Mouse (Mus musculus): ENCODE data around the gene Pms2.
A peak's percentile ranks its signal among the peaks of the same experiment; 100 is the strongest.

Pms2 gene

GRCm38 (mm10) chr5:143932831-143933230, 23.1 kb downstream of the Pms2 start, which contains the start of gene Rsph10b:
TSS of gene Rsph10b (plus strand) at chr5:143933035.
- no peak for DNase-seq (ENCODE audit: low spot score in 2 of 2)

- DNase-seq (ENCODE audit: low spot score in 2 of 2): no peak
Observed at GRCm38 (mm10) chr5:143933414-143933813, 23.6 kb downstream of the Pms2 start.

- DNase-seq (ENCODE audit: low spot score in 2 of 2): no peak
Observed at GRCm38 (mm10) chr5:143933875-143934274, 24.1 kb downstream of the Pms2 start.

- no peak for DNase-seq (ENCODE audit: low spot score in 2 of 2)
Observed at GRCm38 (mm10) chr5:143936156-143936555, 26.4 kb downstream of the Pms2 start.

GRCm38 (mm10) chr5:143941588-143941987, 31.8 kb downstream of the Pms2 start:
- no peak for DNase-seq (ENCODE audit: low spot score in 2 of 2)

- no peak for DNase-seq (ENCODE audit: low spot score in 2 of 2)
Observed at GRCm38 (mm10) chr5:143943231-143944125, 33.7 kb downstream of the Pms2 start.

GRCm38 (mm10) chr5:143948361-143948760, 38.6 kb downstream of the Pms2 start:
- DNase-seq (ENCODE audit: low spot score in 2 of 2): no peak

- no peak for DNase-seq (ENCODE audit: low spot score in 2 of 2)
Observed at GRCm38 (mm10) chr5:143950016-143950415, 40.3 kb downstream of the Pms2 start.

- DNase-seq (ENCODE audit: low spot score in 2 of 2): no peak
Observed at GRCm38 (mm10) chr5:143957101-143957500, 47.3 kb downstream of the Pms2 start.

GRCm38 (mm10) chr5:143959551-143959950, 49.8 kb downstream of the Pms2 start:
- no peak for DNase-seq (ENCODE audit: low spot score in 2 of 2)

- DNase-seq (ENCODE audit: low spot score in 2 of 2): no peak
Observed at GRCm38 (mm10) chr5:143961176-143961575, 51.4 kb downstream of the Pms2 start.

- no peak for DNase-seq (ENCODE audit: low spot score in 2 of 2)
Observed at GRCm38 (mm10) chr5:143965586-143966345, 56.0 kb downstream of the Pms2 start.

GRCm38 (mm10) chr5:143966671-143967070, 56.9 kb downstream of the Pms2 start:
- no peak for DNase-seq (ENCODE audit: low spot score in 2 of 2)

- no peak for DNase-seq (ENCODE audit: low spot score in 2 of 2)
Observed at GRCm38 (mm10) chr5:143972628-143973027, 62.9 kb downstream of the Pms2 start.

GRCm38 (mm10) chr5:143974931-143975630, 65.3 kb downstream of the Pms2 start:
- DNase-seq (ENCODE audit: low spot score in 2 of 2): peak; percentile 18 to 39

- DNase-seq (ENCODE audit: low spot score in 2 of 2): no peak
Observed at GRCm38 (mm10) chr5:143975631-143975933, 65.8 kb downstream of the Pms2 start.

GRCm38 (mm10) chr5:143976232-143976631, 66.5 kb downstream of the Pms2 start:
- no peak for DNase-seq (ENCODE audit: low spot score in 2 of 2)

- no peak for DNase-seq (ENCODE audit: low spot score in 2 of 2)
Observed at GRCm38 (mm10) chr5:143976726-143977431, 67.1 kb downstream of the Pms2 start.

GRCm38 (mm10) chr5:143980858-143981257, 71.1 kb downstream of the Pms2 start:
- DNase-seq (ENCODE audit: low spot score in 2 of 2): no peak

- DNase-seq (ENCODE audit: low spot score in 2 of 2): no peak
Observed at GRCm38 (mm10) chr5:143982361-143982760, 72.6 kb downstream of the Pms2 start.

All from urinary bladder, postnatal 36 days (tissue).